Mouse (Mus musculus): ENCODE measurements around the gene Vmn2r30. TPM values are rescaled to one million over a fixed set of nuclear protein-coding genes. Genes with fewer than 3 reads are reported as not detected.
"Not testable (repeated sequence)": the region's sequence is repeated elsewhere in the genome, so short reads cannot be mapped to it uniquely, and the experiment has no call there.

The Vmn2r30 gene
- under 1 TPM in 1 of 2 experiments, not detected in 1; 0.18 TPM for total RNA-seq (2021)
- long read RNA-seq, experiment 1: 0 reads
- long read RNA-seq, experiment 2: 0 reads

DNA sequence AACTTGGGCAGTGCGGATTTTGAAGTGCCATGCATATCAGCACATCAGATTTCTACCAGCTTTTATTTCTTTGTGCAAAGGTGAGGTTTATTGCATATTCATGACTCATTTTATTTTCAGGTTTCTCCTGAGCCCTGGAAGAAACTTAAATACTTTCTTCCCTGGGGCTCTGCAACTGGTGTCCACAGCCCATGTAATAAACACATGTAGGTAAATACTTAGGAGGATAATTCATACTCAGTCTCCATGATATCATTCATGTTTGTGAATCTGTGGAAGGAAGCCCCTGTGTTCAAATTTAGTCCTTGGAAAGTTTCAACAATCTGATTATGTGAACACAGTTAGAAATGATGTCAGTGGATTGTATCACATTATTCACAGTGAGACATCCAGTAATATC is at the start of gene Vmn2r30:
Gene Vmn2r30, minus strand, starts transcription at position 101 of the 400 bp plus-strand sequence.
- H3K27ac ChIP-seq; DNase-seq (ENCODE audit: extremely low spot score in 1 of 2, low spot score in 2 of 2); H3K4me3 ChIP-seq; intact Hi-C loops (cut with DNase I): not testable (repeated sequence)

DNA sequence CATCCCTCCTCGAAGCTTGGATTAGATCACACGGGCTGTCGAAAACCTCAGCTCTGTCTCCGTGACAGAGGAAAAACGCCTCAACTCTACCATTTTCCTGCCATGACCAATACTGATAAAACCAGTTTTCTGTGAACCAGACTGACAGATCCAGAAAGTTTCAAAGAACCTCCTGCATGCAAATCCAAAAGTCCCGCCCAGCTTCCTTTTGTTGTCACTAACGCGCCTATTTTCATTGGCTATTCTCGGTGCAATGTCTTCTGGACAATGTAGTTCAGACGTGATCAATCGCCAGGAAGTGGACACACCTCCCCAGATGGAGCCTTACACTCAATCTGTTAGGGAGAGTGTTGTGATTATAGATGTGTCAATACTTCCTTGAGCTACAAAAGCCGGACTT is 37.0 kb upstream of the Vmn2r30 start, which contains the start of gene Gm45783:
Gene Gm45783, minus strand, starts transcription at position 143 of the 400 bp plus-strand sequence.
- intact Hi-C loops (cut with DNase I); DNase-seq (ENCODE audit: extremely low spot score in 1 of 2, low spot score in 2 of 2); H3K27ac ChIP-seq; H3K4me3 ChIP-seq: not testable (repeated sequence)

DNA sequence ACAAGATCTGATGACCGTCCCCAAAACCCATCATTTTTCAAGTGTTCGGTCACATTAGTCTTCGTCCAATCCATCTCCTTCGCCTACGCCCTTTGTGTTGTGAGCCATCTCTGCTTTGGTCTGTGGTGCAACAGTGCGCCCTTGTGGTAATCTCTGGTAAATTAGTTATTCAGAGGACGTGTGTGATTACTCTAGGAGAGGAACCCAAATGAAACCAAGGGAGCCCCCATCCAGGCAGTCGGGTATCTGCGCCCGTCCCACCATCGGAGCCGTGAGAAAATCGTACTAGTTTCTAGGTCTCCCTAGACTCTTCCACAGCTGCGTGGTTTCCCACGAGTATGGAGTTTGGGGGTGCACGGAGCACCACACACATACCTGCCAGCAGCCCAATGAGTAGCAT is 41.8 kb downstream of the Vmn2r30 start:
- Histone ChIP-seq H3K4me3 (no peak overlapping the region), H3K27ac (no peak overlapping the region)
- peak; percentile 61 for TF ChIP-seq CTCF (IDR thresholded peaks at IDR 0.05)
- peak; percentile 51 to 59 for DNase-seq (ENCODE audit: extremely low spot score in 1 of 2, low spot score in 2 of 2)
- intact Hi-C loops (cut with DNase I): loop anchor here (5.0 to 10.0 kb wide), 5 partner anchors 108 to 1141 kb away; partner anchors contain the start of genes Zfp418, Zfp773, Zfp78 and Zfp787

DNA sequence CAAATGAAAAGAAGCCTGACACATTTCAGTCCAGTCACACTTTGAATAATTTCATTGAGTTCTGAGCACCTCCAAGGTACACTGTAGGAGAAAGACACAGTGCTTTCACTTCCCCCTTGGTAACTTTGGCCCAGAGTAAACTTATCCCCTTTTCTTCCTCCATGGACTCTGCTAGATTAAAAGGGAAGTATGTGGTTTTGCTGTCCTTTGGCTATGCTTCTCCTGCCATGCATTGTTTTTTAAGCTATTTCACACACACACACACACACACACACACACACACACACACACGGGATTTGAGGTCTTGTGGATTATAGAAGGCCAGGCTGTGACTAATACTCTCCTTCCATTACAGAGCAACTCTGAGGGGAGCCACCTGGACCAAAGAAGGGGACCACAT is 56.0 kb downstream of the Vmn2r30 start:
- no peak for TF ChIP-seq CTCF (IDR thresholded peaks at IDR 0.05)
- intact Hi-C loops (cut with DNase I): loop anchor here (5.0 kb wide), 3 partner anchors 159 to 849 kb away; partner anchors contain the start of gene Zfp954
- Histone ChIP-seq H3K4me3 (no peak overlapping the region), H3K27ac (no peak overlapping the region)
- no peak for DNase-seq (ENCODE audit: extremely low spot score in 1 of 2, low spot score in 2 of 2)

DNA sequence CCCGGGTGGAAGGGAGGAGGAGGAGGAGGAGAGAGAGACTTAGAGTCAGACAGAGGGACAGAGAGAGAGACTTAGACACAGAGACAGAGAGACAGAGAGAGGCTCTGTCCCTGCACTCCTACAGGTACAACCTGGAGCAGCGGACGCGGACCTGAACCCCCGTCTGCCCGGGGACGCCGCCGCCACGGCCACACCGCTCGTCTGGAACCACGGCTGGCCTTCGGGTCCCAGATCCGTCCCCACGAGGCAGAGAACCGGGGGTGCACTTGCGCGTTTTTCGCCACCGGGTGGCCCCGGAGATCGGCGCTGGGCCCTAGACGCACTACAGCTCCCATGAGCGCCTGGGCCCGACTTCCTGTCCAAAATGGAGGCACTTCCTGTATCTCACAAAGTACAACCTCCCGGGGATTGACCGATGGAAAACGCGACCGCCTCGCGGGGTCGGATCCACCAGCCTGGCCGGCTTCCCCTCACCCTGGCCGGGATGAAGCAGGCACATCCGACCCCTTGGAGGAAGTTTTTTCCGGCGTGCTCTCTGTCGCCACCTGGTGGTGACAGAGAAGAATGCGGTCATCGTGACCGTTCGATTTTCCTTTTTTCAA is 59.3 kb downstream of the Vmn2r30 start, which contains the start of gene Gm45844:
Gene Gm45844, minus strand, starts transcription at position 324 of the 602 bp plus-strand sequence.
- Histone ChIP-seq H3K4me3 (peak within 1 kb of the TSS; percentile 57), H3K27ac (peak within 1 kb of the TSS; percentile 69)
- TF ChIP-seq CTCF (IDR thresholded peaks at IDR 0.05): peak; percentile 97
- DNase-seq (ENCODE audit: extremely low spot score in 1 of 2, low spot score in 2 of 2): peak; percentile 95 to 96
- intact Hi-C loops (cut with DNase I): loop anchor here (5.0 to 10.0 kb wide), 3 partner anchors 141 to 693 kb away; partner anchors contain the start of gene Zfp773

DNA sequence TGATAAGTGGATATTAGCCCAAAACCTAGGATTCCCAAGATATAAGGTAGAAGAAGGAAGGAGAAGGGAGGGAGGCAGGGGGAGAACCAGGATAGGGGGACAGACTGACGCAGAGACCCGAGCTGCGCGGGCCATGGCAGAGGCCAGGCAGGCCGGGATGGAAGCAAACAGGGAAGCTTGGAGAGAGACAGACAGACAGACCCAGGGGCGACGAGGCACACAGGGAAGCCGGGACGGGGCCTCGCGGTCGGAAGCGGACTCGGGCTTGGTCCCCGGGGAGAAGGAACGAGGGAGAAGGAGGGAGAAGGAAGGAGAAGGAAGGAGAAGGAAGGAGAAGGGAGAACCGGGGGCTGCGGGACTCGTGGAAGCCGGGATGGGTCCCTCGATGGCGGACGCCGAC is 59.9 kb downstream of the Vmn2r30 start:
- intact Hi-C loops (cut with DNase I): loop anchor here (5.0 to 10.0 kb wide), 3 partner anchors 140 to 693 kb away; partner anchors contain the start of gene Zfp773
- not testable (repeated sequence) for DNase-seq (ENCODE audit: extremely low spot score in 1 of 2, low spot score in 2 of 2)
- H3K27ac ChIP-seq: peak overlapping the region; percentile 69

More for the DNA sequence above, 59.9 kb downstream of the Vmn2r30 start:
- H3K4me3 ChIP-seq: peak overlapping the region; percentile 57

Small RNA genes within 50 kb of the gene (microRNA-seq; reads per million reads assigned to microRNA genes)
- 17.9 to 20.2 reads per million in 2 experiments for gene Mir5620

Other genes starting within 250 kb of the Vmn2r30 start
- 10 to 100 TPM; 14.7 to 15.5 TPM for gene Zfp954, start 216.1 kb downstream of the Vmn2r30 start, total RNA-seq (2021)
- gene Zfp773, start 200.9 kb downstream of the Vmn2r30 start, total RNA-seq (2021): 1 to 10 TPM; 2.3 to 2.5 TPM
- gene Zfp418, start 166.3 kb downstream of the Vmn2r30 start, total RNA-seq (2021): 1 to 10 TPM; 7.4 to 8.3 TPM
- gene Zfp772, start 127.6 kb downstream of the Vmn2r30 start, total RNA-seq (2021): 1 to 10 TPM; 8.4 to 9.0 TPM
- 1 to 10 TPM; 2.1 to 2.2 TPM for gene Vmn2r29, start 90.3 kb downstream of the Vmn2r30 start, total RNA-seq (2021)
- 10 to 100 TPM; 11.4 to 12.1 TPM for gene Gm45844, start 59.3 kb downstream of the Vmn2r30 start, total RNA-seq (2021)
- 100 to 1,000 TPM; 131 to 137 TPM for gene Clcn4, start 36.8 kb downstream of the Vmn2r30 start, total RNA-seq (2021)
- gene Gm45783, start 37.0 kb upstream of the Vmn2r30 start, total RNA-seq (2021): not detected
- gene Vmn2r31, start 62.1 kb upstream of the Vmn2r30 start, total RNA-seq (2021): not detected
- gene Vmn2r32, start 142.4 kb upstream of the Vmn2r30 start, total RNA-seq (2021): not detected
- gene Vmn2r33, start 229.2 kb upstream of the Vmn2r30 start, total RNA-seq (2021): not detected